Mouse (Mus musculus) lung, adult 2 months (tissue): ENCODE measurements around the gene Tiam1. TPM values are rescaled to one million over a fixed set of nuclear protein-coding genes. Genes with fewer than 3 reads are reported as not detected.

Source experiments
- DNase-seq: peaks from one replicate; pipeline ENCODE4 v3.0.0; 2022
- H3K4me1 ChIP-seq: fragments of 200-500 bp; 2 replicates; pipeline ENCODE4 v1.6.1; 2011; ENCODE audit warnings: low read length; ENCODE audit not compliant: control insufficient read depth, insufficient read depth
- H3K4me3 ChIP-seq: fragments of 200-500 bp; replicated peaks from 2 replicates; pipeline ENCODE3; 2011; ENCODE audit warnings: low read depth, mild to moderate bottlenecking, control low read depth, low read length; ENCODE audit errors: extremely low read depth
- CTCF ChIP-seq: fragments of 200-500 bp; IDR thresholded peaks from 2 replicates; pipeline ENCODE4 v1.5.1; 2011; ENCODE audit warnings: mild to moderate bottlenecking, low read length, control low read depth; ENCODE audit not compliant: insufficient read depth
- POLR2A ChIP-seq: fragments of 200-500 bp; IDR thresholded peaks from 2 replicates; pipeline ENCODE4 v1.6.1; 2011; ENCODE audit warnings: low read depth, mild to moderate bottlenecking, control low read depth, low read length, borderline replicate concordance; ENCODE audit errors: extremely low read depth
- WGBS: fragments of 180-500 bp; shearing (Covaris S2); methylation state at CpG from one replicate; pipeline ENCODE4 v1.1.7; 2018; 5-methylcytosine and 5-hydroxymethylcytosine counted together
- polyA plus RNA-seq: library from polyadenylated mRNA; depleted of rRNA; stranded (reverse); fragments of >200 nt; gene quantifications from 2 replicates; pipeline ENCODE4 v1.2.3, GENCODE M21; 2012

Tiam1 gene
- polyA plus RNA-seq, 1 experiment = 14.6 TPM

- H3K4me1 ChIP-seq = no peaks in the 10 kb centered on the region
- TF ChIP-seq POLR2A (no peak), CTCF (no peak)
- WGBS = 87% methylated on average over 6 of the region's 6 CpGs
- no peak for DNase-seq
- no peak overlapping the region for H3K4me3 ChIP-seq
Measured at GRCm38 (mm10) chr16:90025526-90026172, 117.9 kb downstream of the Tiam1 start.

DNA sequence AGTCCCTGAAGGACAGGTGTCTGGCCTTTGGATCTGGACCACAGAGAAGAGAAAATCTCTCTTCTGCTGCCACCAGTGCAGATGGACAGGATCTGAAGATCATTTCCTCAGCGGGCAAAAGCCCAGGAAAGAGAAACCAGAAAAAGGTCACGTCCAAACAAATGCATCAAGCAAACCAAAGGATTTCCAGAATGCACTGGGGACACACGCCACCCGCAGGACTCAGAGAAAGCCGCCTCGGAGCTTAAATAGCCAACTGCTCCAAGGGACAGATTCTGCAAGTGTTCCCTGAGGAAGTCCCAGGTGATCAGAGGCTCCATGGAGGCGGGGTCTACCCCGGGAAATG is 119.9 kb downstream of the Tiam1 start:
- no peak overlapping the region for H3K4me3 ChIP-seq
- DNase-seq = no peak
- TF ChIP-seq POLR2A (no peak), CTCF (no peak)
- H3K4me1 ChIP-seq = no peaks in the 10 kb centered on the region
- WGBS = 86% methylated on average over 8 of the region's 8 CpGs

DNA sequence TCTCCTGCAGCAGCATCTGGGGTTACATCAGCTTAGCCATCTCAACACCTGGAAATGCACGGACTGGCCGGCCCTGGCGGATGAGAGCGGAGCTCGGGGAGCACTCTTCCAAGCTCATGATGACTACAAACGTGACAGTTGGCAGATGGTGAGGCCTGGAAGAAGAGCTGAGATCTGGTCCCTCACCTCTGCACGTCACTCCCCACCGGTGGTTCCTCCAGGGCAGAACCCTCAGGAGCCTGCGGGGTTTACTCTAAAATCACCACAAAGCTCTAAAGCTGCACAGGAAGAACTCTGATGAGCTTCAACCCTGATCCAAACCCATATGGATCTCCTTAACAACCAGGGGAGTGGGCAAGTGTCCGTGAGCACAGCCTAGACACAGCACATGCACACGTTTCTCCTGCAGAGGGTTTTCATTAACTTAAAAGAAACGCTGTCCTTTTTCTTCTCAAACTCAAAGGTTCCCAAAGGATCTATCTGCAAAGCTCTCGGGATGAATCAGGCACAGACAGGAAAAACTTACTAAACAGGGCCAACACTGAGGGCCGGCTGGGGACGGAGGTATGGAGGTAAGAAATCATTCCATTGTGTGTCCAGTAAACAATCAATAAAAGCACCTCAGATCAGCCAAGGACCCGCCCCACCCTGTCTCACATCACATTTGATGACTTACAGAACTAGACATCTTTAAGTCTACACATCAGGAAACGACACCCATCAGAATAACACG is 120.5 kb downstream of the Tiam1 start:
- WGBS = 73% methylated on average over 18 of the region's 18 CpGs
- no peak for DNase-seq

GRCm38 (mm10) chr16:90016046-90016445 is 127.5 kb downstream of the Tiam1 start:
- no peak overlapping the region for H3K4me3 ChIP-seq
- no peak for DNase-seq
- 43% methylated on average over 4 of the region's 4 CpGs for WGBS
- no peak for TF ChIP-seq CTCF
- no peak for TF ChIP-seq POLR2A
- H3K4me1 ChIP-seq = no peaks in the 10 kb centered on the region

More for the DNA sequence above, 120.5 kb downstream of the Tiam1 start:
- Histone ChIP-seq H3K4me3 (no peak overlapping the region), H3K4me1 (no peaks in the 10 kb centered on the region)
- no peak for TF ChIP-seq CTCF
- TF ChIP-seq POLR2A = no peak

GRCm38 (mm10) chr16:90014596-90014995 is 129.0 kb downstream of the Tiam1 start:
- no peak for TF ChIP-seq CTCF
- no peak for DNase-seq
- Histone ChIP-seq H3K4me3 (no peak overlapping the region), H3K4me1 (no peaks in the 10 kb centered on the region)
- WGBS = 52% methylated on average over 9 of the region's 9 CpGs

GRCm38 (mm10) chr16:90011521-90012181 is 131.9 kb downstream of the Tiam1 start:
- TF ChIP-seq POLR2A = no peak
- no peak for TF ChIP-seq CTCF
- Histone ChIP-seq H3K4me1 (no peaks in the 10 kb centered on the region), H3K4me3 (no peak overlapping the region)
- 80% methylated on average over 32 of the region's 32 CpGs for WGBS
- no peak for DNase-seq

GRCm38 (mm10) chr16:90008504-90008903 is 135.1 kb downstream of the Tiam1 start:
- no peak for DNase-seq
- WGBS = 84% methylated on average over 6 of the region's 6 CpGs
- Histone ChIP-seq H3K4me1 (no peaks in the 10 kb centered on the region), H3K4me3 (no peak overlapping the region)
- no peak for TF ChIP-seq POLR2A
- TF ChIP-seq CTCF = no peak

GRCm38 (mm10) chr16:90007391-90007977 is 136.1 kb downstream of the Tiam1 start:
- no peak overlapping the region for H3K4me3 ChIP-seq
- no peaks in the 10 kb centered on the region for H3K4me1 ChIP-seq
- DNase-seq = no peak
- 90% methylated on average over 13 of the region's 13 CpGs for WGBS
- TF ChIP-seq CTCF = no peak
- TF ChIP-seq POLR2A = no peak

- H3K4me3 ChIP-seq = no peak overlapping the region
- H3K4me1 ChIP-seq = no peaks in the 10 kb centered on the region
- WGBS = 96% methylated on average over 14 of the region's 14 CpGs
- no peak for TF ChIP-seq POLR2A
- TF ChIP-seq CTCF = no peak
- no peak for DNase-seq
Measured at GRCm38 (mm10) chr16:90003556-90003955, 140.0 kb downstream of the Tiam1 start.

- H3K4me1 ChIP-seq = no peaks in the 10 kb centered on the region
- TF ChIP-seq POLR2A (no peak), CTCF (no peak)
- WGBS = 82% methylated on average over 7 of the region's 7 CpGs
Measured at GRCm38 (mm10) chr16:89995155-89995554, 148.4 kb downstream of the Tiam1 start.

More at GRCm38 (mm10) chr16:89995155-89995554, 148.4 kb downstream of the Tiam1 start:
- no peak for DNase-seq
- H3K4me3 ChIP-seq = no peak overlapping the region
